Mouse (Mus musculus): ENCODE measurements around the gene Rpa3. TPM values are rescaled to one million over a fixed set of nuclear protein-coding genes. Genes with fewer than 3 reads are reported as not detected.

Gene Rpa3
- polyA plus RNA-seq (2012; rRNA removed) = 30.6 and 32.1 TPM in 2 replicates

DNA sequence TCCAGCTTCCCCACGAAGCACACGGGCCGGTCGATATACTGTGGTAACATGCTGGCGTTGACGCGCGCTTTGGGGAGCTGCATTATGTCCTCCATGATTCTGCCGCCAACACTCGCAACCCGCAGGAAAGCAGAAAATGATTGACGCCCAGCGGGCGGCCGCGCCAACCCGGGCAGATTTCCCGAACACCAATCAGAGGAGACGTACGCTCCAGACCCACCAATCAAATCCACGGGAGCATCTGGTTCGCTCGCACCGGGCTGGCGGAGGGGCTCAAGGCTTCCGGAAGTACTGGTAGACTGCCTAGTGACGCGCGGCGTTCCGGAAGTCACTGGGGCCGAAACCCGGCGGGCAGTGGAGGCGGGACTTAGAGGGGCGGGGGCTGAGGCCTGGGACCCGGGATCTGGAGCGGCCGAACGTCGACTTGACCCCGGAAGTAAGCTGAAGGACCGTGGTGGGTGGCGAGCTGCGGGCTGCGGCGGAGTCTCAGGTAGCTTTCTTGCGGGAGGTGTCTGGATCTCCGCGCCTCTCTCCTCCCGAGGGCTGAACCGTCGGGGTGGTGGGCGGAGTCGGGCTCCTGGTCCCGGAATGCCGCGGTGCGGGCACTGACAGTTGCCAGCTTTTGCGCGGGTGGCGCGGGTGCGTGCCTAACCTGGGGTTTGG is at the start of gene Rpa3, which contains the start of the genes Umad1 and Gm45062:
TSS of gene Rpa3 (minus strand) at position 170 of the 663 bp plus-strand sequence.
TSS of gene Umad1 (plus strand) at position 285 of the 663 bp plus-strand sequence.
TSS of gene Gm45062 (plus strand) at position 447 of the 663 bp plus-strand sequence.

DNA sequence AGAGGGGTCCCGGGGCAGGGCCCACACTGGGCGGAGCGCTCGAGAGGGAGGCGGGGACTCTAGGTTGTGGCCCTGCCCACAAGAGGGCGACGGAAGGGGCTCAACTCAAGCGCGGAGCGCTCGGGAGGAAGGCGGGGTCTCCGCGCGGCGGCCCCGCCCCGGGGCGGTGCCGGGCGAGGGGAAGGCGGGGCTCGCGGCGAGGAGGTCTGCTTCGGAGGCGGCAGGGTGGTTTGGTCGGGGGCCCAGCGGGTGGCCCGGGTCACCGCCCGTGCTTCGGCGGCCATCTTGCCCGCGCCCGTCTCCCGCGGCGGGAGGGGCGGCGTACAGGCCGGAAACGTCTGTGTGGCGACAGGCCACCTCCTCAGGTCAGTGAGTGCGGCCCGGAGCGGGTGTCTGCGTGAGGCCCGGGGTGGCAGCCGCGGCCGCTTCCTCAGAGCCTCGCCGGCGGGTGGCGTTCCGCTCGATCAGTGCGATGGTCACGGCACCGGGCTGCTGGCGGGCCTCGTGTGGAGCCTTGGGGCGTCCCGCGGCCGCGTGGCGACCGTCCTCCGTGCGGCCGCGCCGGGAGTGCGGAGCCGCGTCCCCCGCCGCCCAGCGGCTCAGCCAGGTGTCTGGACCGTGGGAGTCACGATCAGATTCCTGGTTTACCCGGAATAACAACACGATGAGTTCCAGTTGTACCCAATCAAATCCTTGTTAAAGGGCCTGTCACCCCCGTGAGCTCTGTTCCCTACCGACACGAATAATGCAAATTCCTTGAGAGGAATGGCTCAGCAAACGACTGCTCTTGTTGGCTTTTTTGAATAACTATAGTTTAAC is 49.7 kb downstream of the Rpa3 start, which contains the start of gene Mios:
TSS of gene Mios (plus strand) at position 176 of the 819 bp plus-strand sequence.

Other genes with a start within 250 kb of the Rpa3 start
- 0.02 and 0.04 TPM in 2 replicates for gene Col28a1, start 66.6 kb downstream of the Rpa3 start, polyA plus RNA-seq (2012; rRNA removed)
- 4.0 and 4.3 TPM in 2 replicates for gene Mios, start 50.0 kb downstream of the Rpa3 start, polyA plus RNA-seq (2012; rRNA removed)
- gene Umad1, start 115 bp upstream of the Rpa3 start, polyA plus RNA-seq (2012; rRNA removed) = 9.6 TPM in 2 replicates
- 2.8 TPM in 2 replicates for gene Gm45062, start 277 bp upstream of the Rpa3 start, polyA plus RNA-seq (2012; rRNA removed)

Measured in liver, embryonic 18 days (tissue).